Mouse (Mus musculus): ENCODE data around the gene Krt90. TPM values are rescaled to one million over a fixed set of nuclear protein-coding genes. Genes with fewer than 3 reads are reported as not detected.
A peak's percentile ranks its signal among the peaks of the same experiment; 100 is the strongest.
"Not testable (repeated sequence)": the region's sequence is repeated elsewhere in the genome, so short reads cannot be mapped to it uniquely, and the experiment has no call there.

The Krt90 gene
- polyA plus RNA-seq, 1 experiment, result 0.22 TPM

GRCm38 (mm10) chr15:101532720-101533119 is 30.0 kb downstream of the Krt90 start, which contains the start of gene Krt84:
Gene Krt84 (minus strand): TSS chr15:101532820.
- Histone ChIP-seq H3K4me1 (ENCODE audit: control insufficient read depth, insufficient read depth, low read length) (no peaks in the 10 kb centered on the region), H3K4me3 (replicated peaks; ENCODE audit: extremely low read depth, low read depth, low read length) (no peak within 1 kb of the TSS)
- DNase-seq, result no peak
- TF ChIP-seq CTCF (IDR thresholded peaks at IDR 0.05; ENCODE audit: insufficient read depth, low read length) (no peak), POLR2A (IDR thresholded peaks at IDR 0.05; ENCODE audit: borderline replicate concordance, extremely low read depth, low read depth, low read length) (no peak)
- 84% methylated on average over 7 of the region's 7 CpGs for WGBS

- DNase-seq, result no peak
- Histone ChIP-seq H3K4me1 (ENCODE audit: control insufficient read depth, insufficient read depth, low read length) (no peaks in the 10 kb centered on the region), H3K4me3 (replicated peaks; ENCODE audit: extremely low read depth, low read depth, low read length) (no peak overlapping the region)
- 54% methylated on average over 4 of the region's 4 CpGs for WGBS
- TF ChIP-seq CTCF (IDR thresholded peaks at IDR 0.05; ENCODE audit: insufficient read depth, low read length) (no peak), POLR2A (IDR thresholded peaks at IDR 0.05; ENCODE audit: borderline replicate concordance, extremely low read depth, low read depth, low read length) (no peak)
Observed at GRCm38 (mm10) chr15:101522556-101523232, 40.1 kb downstream of the Krt90 start.

- no peaks in the 10 kb centered on the region for H3K4me1 ChIP-seq (ENCODE audit: control insufficient read depth, insufficient read depth, low read length)
- TF ChIP-seq POLR2A (IDR thresholded peaks at IDR 0.05; ENCODE audit: borderline replicate concordance, extremely low read depth, low read depth, low read length) (no peak), CTCF (IDR thresholded peaks at IDR 0.05; ENCODE audit: insufficient read depth, low read length) (peak; percentile 93)
- no peak overlapping the region for H3K4me3 ChIP-seq (replicated peaks; ENCODE audit: extremely low read depth, low read depth, low read length)
- WGBS, result 14% methylated on average over 2 of the region's 2 CpGs
- peak; percentile 60 for DNase-seq
Observed at GRCm38 (mm10) chr15:101519792-101520191, 43.0 kb downstream of the Krt90 start.

- WGBS, result 69% methylated on average over 2 of the region's 2 CpGs
- not testable (repeated sequence) for H3K4me1 ChIP-seq (ENCODE audit: control insufficient read depth, insufficient read depth, low read length); DNase-seq; H3K4me3 ChIP-seq (replicated peaks; ENCODE audit: extremely low read depth, low read depth, low read length)
Observed at GRCm38 (mm10) chr15:101517161-101517560, 45.6 kb downstream of the Krt90 start, which contains the start of gene Gm49425. Gene Gm49425 (minus strand): TSS chr15:101517261.

- no peak for DNase-seq
- WGBS, result 52% methylated on average over 9 of the region's 9 CpGs
- no peak for TF ChIP-seq POLR2A (IDR thresholded peaks at IDR 0.05; ENCODE audit: borderline replicate concordance, extremely low read depth, low read depth, low read length)
- no peak for TF ChIP-seq CTCF (IDR thresholded peaks at IDR 0.05; ENCODE audit: insufficient read depth, low read length)
- no peaks in the 10 kb centered on the region for H3K4me1 ChIP-seq (ENCODE audit: control insufficient read depth, insufficient read depth, low read length)
- no peak overlapping the region for H3K4me3 ChIP-seq (replicated peaks; ENCODE audit: extremely low read depth, low read depth, low read length)
Observed at GRCm38 (mm10) chr15:101508247-101508646, 54.5 kb downstream of the Krt90 start.

- no peak overlapping the region for H3K4me3 ChIP-seq (replicated peaks; ENCODE audit: extremely low read depth, low read depth, low read length)
- TF ChIP-seq CTCF (IDR thresholded peaks at IDR 0.05; ENCODE audit: insufficient read depth, low read length) (no peak), POLR2A (IDR thresholded peaks at IDR 0.05; ENCODE audit: borderline replicate concordance, extremely low read depth, low read depth, low read length) (no peak)
- H3K4me1 ChIP-seq (ENCODE audit: control insufficient read depth, insufficient read depth, low read length), result no peaks in the 10 kb centered on the region
- WGBS, result 42% methylated on average over 14 of the region's 14 CpGs
- DNase-seq, result no peak
Observed at GRCm38 (mm10) chr15:101506896-101507758, 55.6 kb downstream of the Krt90 start.

Other genes starting within 250 kb of the Krt90 start
- gene Krt80, start 192.8 kb downstream of the Krt90 start, polyA plus RNA-seq (2012; rRNA removed), result 130 and 155 TPM in 2 replicates
- 136 and 143 TPM in 2 replicates for gene Krt7, start 151.9 kb downstream of the Krt90 start, polyA plus RNA-seq (2012; rRNA removed)
- 0.24 and 0.44 TPM in 2 replicates for gene Krt87, start 124.1 kb downstream of the Krt90 start, polyA plus RNA-seq (2012; rRNA removed)
- not detected in 2 replicates for gene Krt88, start 115.2 kb downstream of the Krt90 start, polyA plus RNA-seq (2012; rRNA removed)
- not detected in 2 replicates for gene Krt81, start 99.2 kb downstream of the Krt90 start, polyA plus RNA-seq (2012; rRNA removed)
- 0.09 and 0.12 TPM in 2 replicates for gene Krt86, start 89.5 kb downstream of the Krt90 start, polyA plus RNA-seq (2012; rRNA removed)
- 0.06 and 0.25 TPM in 2 replicates for gene Krt83, start 71.4 kb downstream of the Krt90 start, polyA plus RNA-seq (2012; rRNA removed)
- gene Gm49425, start 45.7 kb downstream of the Krt90 start, polyA plus RNA-seq (2012; rRNA removed), result not detected in 2 replicates
- gene Krt84, start 30.1 kb downstream of the Krt90 start, polyA plus RNA-seq (2012; rRNA removed), result 0.13 TPM in 1 of 2 replicates, not detected in the other
- gene Krt82, start 12.3 kb downstream of the Krt90 start, polyA plus RNA-seq (2012; rRNA removed), result not detected in 2 replicates
- 0.14 TPM in 1 of 2 replicates, not detected in the other for gene Krt75, start 11.0 kb upstream of the Krt90 start, polyA plus RNA-seq (2012; rRNA removed)
- not detected in 2 replicates for gene Gm5414, start 65.2 kb upstream of the Krt90 start, polyA plus RNA-seq (2012; rRNA removed)
- not detected in 2 replicates for gene Gm5478, start 84.4 kb upstream of the Krt90 start, polyA plus RNA-seq (2012; rRNA removed)
- 1.5 TPM in 1 of 2 replicates, not detected in the other for gene Krt6b, start 117.3 kb upstream of the Krt90 start, polyA plus RNA-seq (2012; rRNA removed)
- 7.3 TPM in 1 of 2 replicates, not detected in the other for gene Krt6a, start 131.4 kb upstream of the Krt90 start, polyA plus RNA-seq (2012; rRNA removed)
- gene Krt5, start 149.9 kb upstream of the Krt90 start, polyA plus RNA-seq (2012; rRNA removed), result 0.79 and 103 TPM in 2 replicates
- not detected in 2 replicates for gene Krt71, start 180.2 kb upstream of the Krt90 start, polyA plus RNA-seq (2012; rRNA removed)
- not detected in 2 replicates for gene Krt72, start 223.5 kb upstream of the Krt90 start, polyA plus RNA-seq (2012; rRNA removed)
- not detected in 2 replicates for gene Krt73, start 239.4 kb upstream of the Krt90 start, polyA plus RNA-seq (2012; rRNA removed)

Measured in lung, adult 2 months (tissue).